Mouse (Mus musculus) heart, embryonic 16.5 days (tissue): ENCODE measurements around the gene Fpr2. TPM values are rescaled to one million over a fixed set of nuclear protein-coding genes. Genes with fewer than 3 reads are reported as not detected.

Experiments used
- ATAC-seq: fragments of 200-750 bp; cut with Nextera tagmentation; replicated peaks from 2 replicates; pipeline ENCODE4 v1.8.0; 2017; ENCODE audit warnings: moderate number of reproducible peaks; ENCODE audit not compliant: insufficient read depth, low FRiP score; ENCODE audit errors: extremely low read depth
- H3K27ac ChIP-seq: fragments of 300-500 bp; sonication (generic); 2 replicates; pipeline ENCODE4 v1.5.1; 2014; ENCODE audit warnings: mild to moderate bottlenecking, low read length, control low read depth, moderate library complexity
- H3K27me3 ChIP-seq: fragments of 300-500 bp; sonication (generic); 2 replicates; pipeline ENCODE4 v1.6.1; 2014; ENCODE audit warnings: low read length, mixed read lengths; ENCODE audit not compliant: control insufficient read depth, insufficient read depth
- H3K36me3 ChIP-seq: fragments of 300-500 bp; sonication (generic); 2 replicates; pipeline ENCODE4 v1.6.1; 2014; ENCODE audit not compliant: control insufficient read depth, insufficient read depth
- H3K4me1 ChIP-seq: fragments of 300-500 bp; sonication (generic); 2 replicates; pipeline ENCODE4 v1.6.1; 2014; ENCODE audit warnings: low read length, mixed read lengths; ENCODE audit not compliant: control insufficient read depth, insufficient read depth
- H3K4me2 ChIP-seq: fragments of 300-500 bp; sonication (generic); 2 replicates; pipeline ENCODE4 v1.6.1; 2014; ENCODE audit warnings: low read depth, mild to moderate bottlenecking, control low read depth, low read length
- H3K4me3 ChIP-seq: fragments of 300-500 bp; sonication (generic); 2 replicates; pipeline ENCODE4 v1.5.1; 2014; ENCODE audit warnings: mild to moderate bottlenecking, control low read depth, low read length
- H3K9ac ChIP-seq: fragments of 300-500 bp; sonication (generic); 2 replicates; pipeline ENCODE4 v1.6.1; 2014; ENCODE audit warnings: low read length, control low read depth
- H3K9me3 ChIP-seq: fragments of 300-500 bp; sonication (generic); replicated peaks from 2 replicates; pipeline ENCODE4 v1.6.1; 2016; ENCODE audit warnings: low read length; ENCODE audit not compliant: control insufficient read depth
- WGBS: fragments of 180-500 bp; shearing (Covaris S2); extraction: QIAGEN DNeasy Blood & Tissue Kit; methylation state at CpG from one replicate; pipeline ENCODE4 v1.1.7; 2014; 5-methylcytosine and 5-hydroxymethylcytosine counted together
- polyA plus RNA-seq: library from polyadenylated mRNA; unstranded; fragments of >200 nt; fragmentation: Nextera tagmentation; extraction: Ambion mirVana; gene quantifications from 2 replicates; pipeline ENCODE4 v1.2.1, GENCODE M21; 2015

Fpr2 gene
- polyA plus RNA-seq, 1 experiment from 2014 or later: 0.33 TPM

DNA sequence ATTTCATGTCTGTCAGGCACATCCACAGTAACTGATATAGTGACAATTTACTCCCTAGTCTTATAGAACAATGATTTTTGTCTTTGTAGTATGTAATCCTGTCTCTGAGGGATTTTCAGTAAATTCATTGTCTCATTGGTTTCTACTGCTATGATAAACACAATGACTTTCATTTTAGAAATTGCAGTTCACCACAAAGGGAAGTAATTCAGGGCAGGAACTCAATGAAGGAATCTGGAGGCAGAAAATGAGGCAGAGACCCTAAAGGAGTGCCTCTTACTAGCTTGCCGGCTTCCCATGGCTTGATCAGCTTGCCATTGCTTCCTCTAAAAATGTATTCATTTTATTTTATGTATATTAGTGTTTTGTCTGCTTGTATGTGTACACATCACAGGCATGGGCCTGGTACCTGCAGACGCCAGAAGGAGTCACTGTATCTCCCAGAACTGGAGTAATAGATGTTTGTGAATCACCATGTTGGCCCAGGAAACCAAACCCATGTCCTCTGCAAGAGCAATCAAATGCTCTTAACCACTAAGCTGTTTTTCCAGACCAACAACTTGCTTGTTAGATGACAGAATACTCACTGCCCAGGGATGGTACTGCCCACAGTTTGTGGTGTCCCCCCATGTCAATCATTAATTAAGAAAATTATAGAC lies 16.6 kb upstream of the Fpr2 start:
- ATAC-seq: no peak
- H3K27me3 ChIP-seq: no peaks in the 10 kb centered on the region
- no peaks in the 10 kb centered on the region for H3K9me3 ChIP-seq
- no peak overlapping the region for H3K4me3 ChIP-seq
- no peak overlapping the region for H3K4me2 ChIP-seq
- no peaks in the 10 kb centered on the region for H3K4me1 ChIP-seq
- WGBS: 67% methylated on average over 2 of the region's 2 CpGs
- no peak overlapping the region for H3K9ac ChIP-seq
- no peaks in the 10 kb centered on the region for H3K36me3 ChIP-seq
- H3K27ac ChIP-seq: no peak overlapping the region

- Histone ChIP-seq H3K9ac (no peak overlapping the region), H3K27me3 (no peaks in the 10 kb centered on the region), H3K27ac (no peak overlapping the region), H3K4me3 (no peak overlapping the region), H3K4me1 (no peaks in the 10 kb centered on the region), H3K36me3 (no peaks in the 10 kb centered on the region), H3K9me3 (no peaks in the 10 kb centered on the region), H3K4me2 (no peak overlapping the region)
- no peak for ATAC-seq
- WGBS: 77% methylated on average over 2 of the region's 2 CpGs
Measured at GRCm38 (mm10) chr17:17871697-17872096, 15.9 kb upstream of the Fpr2 start.

DNA sequence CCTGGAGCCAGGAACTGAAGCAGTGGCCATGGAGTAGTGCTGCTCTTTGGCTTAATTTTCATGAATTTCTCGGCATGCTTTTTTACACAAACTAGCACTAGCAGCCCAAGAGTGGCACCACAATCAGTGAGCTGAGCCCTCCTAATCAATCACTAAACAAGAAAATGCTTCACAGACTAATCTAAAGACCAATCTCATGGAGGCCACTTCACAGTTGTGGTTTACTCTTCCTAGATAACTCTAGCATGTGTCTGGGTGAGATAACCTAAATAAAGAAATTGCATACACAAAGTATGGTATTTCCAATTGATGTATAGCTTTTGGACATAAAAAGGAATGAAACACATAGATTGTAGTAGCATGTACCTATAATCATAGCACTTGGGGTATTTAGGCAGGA lies 8.3 kb upstream of the Fpr2 start:
- ATAC-seq: no peak
- no peak overlapping the region for H3K4me2 ChIP-seq
- no peaks in the 10 kb centered on the region for H3K27me3 ChIP-seq
- no peaks in the 10 kb centered on the region for H3K9me3 ChIP-seq
- WGBS: 71% methylated on average over 1 of the region's 1 CpGs
- no peak overlapping the region for H3K4me3 ChIP-seq
- no peaks in the 10 kb centered on the region for H3K36me3 ChIP-seq
- H3K27ac ChIP-seq: no peak overlapping the region
- H3K4me1 ChIP-seq: no peaks in the 10 kb centered on the region
- no peak overlapping the region for H3K9ac ChIP-seq

DNA sequence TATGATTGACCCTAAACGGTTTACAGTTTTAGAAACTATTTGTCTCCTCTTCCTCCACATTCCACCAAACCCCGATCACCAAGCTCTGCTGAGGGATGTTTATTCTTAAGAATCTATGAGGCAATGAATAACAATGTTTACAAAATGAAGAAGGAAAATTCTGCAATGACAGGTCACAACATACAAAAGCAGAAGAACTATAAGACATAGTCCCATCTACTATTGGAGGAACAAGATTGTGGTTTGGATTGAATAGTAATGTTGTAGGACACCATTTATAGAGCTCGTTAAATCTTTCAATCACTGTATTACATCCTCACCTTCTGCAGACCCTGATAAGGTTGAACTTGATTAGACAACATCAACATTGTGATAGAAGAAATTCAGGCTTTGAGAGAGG lies 5.0 kb upstream of the Fpr2 start:
- no peak for ATAC-seq
- Histone ChIP-seq H3K36me3 (no peaks in the 10 kb centered on the region), H3K4me3 (no peak overlapping the region), H3K4me2 (no peak overlapping the region), H3K27me3 (no peaks in the 10 kb centered on the region), H3K27ac (no peak overlapping the region), H3K4me1 (no peaks in the 10 kb centered on the region), H3K9me3 (no peaks in the 10 kb centered on the region), H3K9ac (no peak overlapping the region)
- 74% methylated on average over 3 of the region's 3 CpGs for WGBS

DNA sequence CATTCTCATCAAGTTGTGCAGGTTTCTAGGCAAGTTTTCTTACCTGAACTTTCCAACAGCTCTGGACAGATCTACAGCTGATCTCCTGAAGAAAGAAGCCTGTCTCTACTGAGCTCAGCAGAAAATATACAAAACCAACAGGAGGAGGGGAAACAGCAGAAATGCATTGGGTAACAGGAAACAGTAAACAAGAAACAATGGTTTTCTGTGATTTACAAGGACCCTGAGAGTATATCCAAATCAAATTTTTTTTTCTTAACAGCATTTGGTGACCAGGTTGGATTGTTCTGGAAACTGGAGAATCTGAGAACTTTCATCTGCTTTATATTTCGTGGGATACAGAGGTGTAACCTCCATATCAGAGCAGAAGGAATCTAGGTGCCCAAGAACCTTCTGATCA lies 3.8 kb upstream of the Fpr2 start, which contains the start of gene Fpr1:
Gene Fpr1 (minus strand): TSS at position 101 of the 400 bp plus-strand sequence.
- H3K27me3 ChIP-seq: no peaks in the 10 kb centered on the region
- no peaks in the 10 kb centered on the region for H3K4me1 ChIP-seq
- no peak within 1 kb of the TSS for H3K9ac ChIP-seq
- H3K9me3 ChIP-seq: no peaks in the 10 kb centered on the region
- H3K27ac ChIP-seq: no peak within 1 kb of the TSS
- H3K4me3 ChIP-seq: no peak within 1 kb of the TSS
- no peaks in the 10 kb centered on the region for H3K36me3 ChIP-seq
- WGBS: 42% methylated on average over 1 of the region's 1 CpGs
- H3K4me2 ChIP-seq: no peak within 1 kb of the TSS
- no peak for ATAC-seq

- no peak overlapping the region for H3K9ac ChIP-seq
- H3K4me3 ChIP-seq: no peak overlapping the region
- ATAC-seq: no peak
- no peaks in the 10 kb centered on the region for H3K27me3 ChIP-seq
- no peak overlapping the region for H3K4me2 ChIP-seq
- H3K9me3 ChIP-seq: no peaks in the 10 kb centered on the region
- no peak overlapping the region for H3K27ac ChIP-seq
- H3K36me3 ChIP-seq: no peaks in the 10 kb centered on the region
- H3K4me1 ChIP-seq: no peaks in the 10 kb centered on the region
- 76% methylated on average over 2 of the region's 2 CpGs for WGBS
Measured at GRCm38 (mm10) chr17:17889732-17890425, 2.3 kb downstream of the Fpr2 start.

- H3K4me2 ChIP-seq: no peak overlapping the region
Measured at GRCm38 (mm10) chr17:17896039-17896438, 8.4 kb downstream of the Fpr2 start.

DNA sequence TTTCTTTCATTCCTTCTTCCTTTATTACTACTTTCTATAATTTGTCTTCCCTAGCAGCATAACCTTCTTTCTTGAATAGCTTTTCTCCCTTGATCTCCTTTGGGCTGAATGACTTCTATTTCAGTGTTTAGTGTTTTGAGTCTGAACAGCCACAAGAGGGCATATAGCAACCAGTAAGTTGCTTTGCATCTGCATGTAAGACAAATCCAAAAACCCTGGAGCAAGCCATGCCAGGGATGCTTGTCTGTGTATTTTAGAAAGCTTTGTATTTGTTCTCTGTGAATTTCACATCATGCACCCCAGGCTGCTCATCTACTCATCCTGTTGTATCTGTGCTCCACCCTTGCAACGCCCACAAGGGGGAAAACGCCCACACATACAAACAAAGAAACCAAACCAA lies 11.6 kb downstream of the Fpr2 start:
- no peaks in the 10 kb centered on the region for H3K4me1 ChIP-seq
- H3K36me3 ChIP-seq: no peaks in the 10 kb centered on the region

More at GRCm38 (mm10) chr17:17896039-17896438, 8.4 kb downstream of the Fpr2 start:
- no peaks in the 10 kb centered on the region for H3K27me3 ChIP-seq
- H3K4me1 ChIP-seq: no peaks in the 10 kb centered on the region
- no peaks in the 10 kb centered on the region for H3K36me3 ChIP-seq
- H3K9ac ChIP-seq: no peak overlapping the region
- WGBS: under 1% methylated on average over 4 of the region's 4 CpGs
- ATAC-seq: no peak
- H3K4me3 ChIP-seq: no peak overlapping the region
- no peak overlapping the region for H3K27ac ChIP-seq
- H3K9me3 ChIP-seq: no peaks in the 10 kb centered on the region

GRCm38 (mm10) chr17:17900768-17901167 lies 13.1 kb downstream of the Fpr2 start:
- no peak overlapping the region for H3K9ac ChIP-seq
- ATAC-seq: no peak
- H3K4me1 ChIP-seq: no peaks in the 10 kb centered on the region
- H3K4me3 ChIP-seq: no peak overlapping the region
- no peak overlapping the region for H3K27ac ChIP-seq
- no peak overlapping the region for H3K4me2 ChIP-seq
- 78% methylated on average over 1 of the region's 1 CpGs for WGBS
- H3K9me3 ChIP-seq: no peaks in the 10 kb centered on the region
- H3K27me3 ChIP-seq: 0 out of 2 replicates have a peak, but pooled peaks cover 2% of the 10 kb centered on the region
- H3K36me3 ChIP-seq: no peaks in the 10 kb centered on the region

More for the DNA sequence above, 11.6 kb downstream of the Fpr2 start:
- Histone ChIP-seq H3K4me2 (no peak overlapping the region), H3K9ac (no peak overlapping the region), H3K9me3 (no peaks in the 10 kb centered on the region), H3K27me3 (0 out of 2 replicates have a peak, but pooled peaks cover 2% of the 10 kb centered on the region), H3K27ac (no peak overlapping the region), H3K4me3 (no peak overlapping the region)
- no peak for ATAC-seq
- WGBS: 75% methylated on average over 2 of the region's 2 CpGs
